Mouse (Mus musculus): ENCODE data around the gene Smim17. TPM values are rescaled to one million over a fixed set of nuclear protein-coding genes. Genes with fewer than 3 reads are reported as not detected.

The Smim17 gene
- not detected for total RNA-seq (2023)

GRCm38 (mm10) chr7:6397996-6398975 is at the start of gene Smim17:
Smim17 (plus strand) TSS chr7:6398715.

GRCm38 (mm10) chr7:6363047-6363488 is 35.4 kb upstream of the Smim17 start, which contains the start of gene Zfp78:
Zfp78 (plus strand) TSS chr7:6363280.

GRCm38 (mm10) chr7:6383044-6383455 is 15.5 kb upstream of the Smim17 start, which contains the start of gene Zfp28:
Zfp28 (plus strand) TSS chr7:6383295.

GRCm38 (mm10) chr7:6410043-6410442 is 11.5 kb downstream of the Smim17 start, which contains the start of gene Gm20715:
Gm20715 (plus strand) TSS chr7:6410277.

GRCm38 (mm10) chr7:6438388-6438787 is 39.9 kb downstream of the Smim17 start, which contains the start of gene Olfr1344:
Olfr1344 (plus strand) TSS chr7:6438688.

GRCm38 (mm10) chr7:6455868-6456267 is 57.4 kb downstream of the Smim17 start, which contains the start of gene Olfr1336:
Olfr1336 (plus strand) TSS chr7:6456168.

GRCm38 (mm10) chr7:6466951-6467350 is 68.4 kb downstream of the Smim17 start, which contains the start of gene Olfr1346:
Olfr1346 (plus strand) TSS chr7:6467101.

Other genes with a start within 250 kb of the Smim17 start
- 32.9 TPM for gene Zfp787, start 242.7 kb upstream of the Smim17 start, total RNA-seq (2023)
- gene Zfp444, start 226.5 kb upstream of the Smim17 start, total RNA-seq (2023) = 23.6 TPM
- gene Galp, start 201.6 kb upstream of the Smim17 start, total RNA-seq (2023) = not detected
- not detected for gene Zscan5b, start 176.4 kb upstream of the Smim17 start, total RNA-seq (2023)
- not detected for gene Epp13, start 146.0 kb upstream of the Smim17 start, total RNA-seq (2023)
- 2.9 TPM for gene Zfp667, start 112.1 kb upstream of the Smim17 start, total RNA-seq (2023)
- 2.7 TPM for gene Zfp583, start 67.4 kb upstream of the Smim17 start, total RNA-seq (2023)
- gene Gm3854, start 55.0 kb upstream of the Smim17 start, total RNA-seq (2023) = 1.1 TPM
- gene Zfp78, start 35.4 kb upstream of the Smim17 start, total RNA-seq (2023) = 2.5 TPM
- 3.5 TPM for gene Zfp28, start 15.4 kb upstream of the Smim17 start, total RNA-seq (2023)
- not detected for gene Gm20715, start 11.6 kb downstream of the Smim17 start, total RNA-seq (2023)
- not detected for gene Olfr1344, start 40.0 kb downstream of the Smim17 start, total RNA-seq (2023)
- gene Olfr1336, start 57.5 kb downstream of the Smim17 start, total RNA-seq (2023) = not detected
- not detected for gene Olfr1346, start 68.4 kb downstream of the Smim17 start, total RNA-seq (2023)
- gene Olfr5, start 88.2 kb downstream of the Smim17 start, total RNA-seq (2023) = not detected
- not detected for gene Olfr1347, start 101.0 kb downstream of the Smim17 start, total RNA-seq (2023)
- gene Olfr1348, start 110.0 kb downstream of the Smim17 start, total RNA-seq (2023) = not detected
- not detected for gene Olfr1349, start 124.2 kb downstream of the Smim17 start, total RNA-seq (2023)
- not detected for gene Olfr1350, start 166.1 kb downstream of the Smim17 start, total RNA-seq (2023)